In the genomic region with DNA sequence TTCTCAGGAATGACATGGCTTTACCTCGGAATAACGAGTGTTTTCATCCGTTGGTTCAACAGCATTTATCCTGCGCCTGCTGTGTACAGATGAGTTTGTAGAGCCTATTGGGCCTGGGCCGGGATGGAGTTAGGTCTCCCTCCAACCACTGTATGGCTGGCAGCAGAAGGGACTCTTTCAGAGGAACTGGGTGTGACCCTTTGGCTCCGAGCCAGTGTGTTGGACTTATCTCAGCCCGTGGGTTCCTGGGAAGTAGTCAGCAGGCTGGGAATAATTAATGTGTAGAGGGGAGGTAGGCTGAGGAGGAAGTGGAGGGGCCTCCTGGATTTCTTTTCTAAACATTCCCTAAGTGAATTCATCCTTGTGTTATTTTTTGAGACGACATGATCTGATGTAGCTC, we compare ENCODE assay signal across 9 mouse cellular contexts.
A peak's percentile ranks its signal among the peaks of the same experiment; 100 is the strongest.
DNase-seq lines count a peak whose midpoint lies in the region; ATAC-seq lines count a peak whose summit lies in the region.
"Had no signal": no experiment of that assay in that cellular context is flagged by ENCODE, and none has a peak within 500 bp of the region (broad histone marks: within the 10 kb centered on the region; RNA-seq: fewer than 3 reads in every experiment).

No protein-coding gene starts in this region.

- H3K9me3 ChIP-seq in forebrain, embryonic 12.5 days = no peaks in the 10 kb centered on the region
- H3K9me3 ChIP-seq in forebrain, embryonic 10.5 days = no peaks in the 10 kb centered on the region
- H3K9me3 ChIP-seq in heart, embryonic 14.5 days (ENCODE audit: control insufficient read depth, low read length) = no peaks in the 10 kb centered on the region
- H3K9me3 ChIP-seq: limb, embryonic 15.5 days had no signal

- no peaks in the 10 kb centered on the region; the same call in none of the 2 replicates for H3K36me3 ChIP-seq in forebrain, embryonic 12.5 days (replicated peaks)
- H3K36me3 ChIP-seq in forebrain, embryonic 10.5 days (replicated peaks) = peaks cover 25% of the 10 kb centered on the region
- H3K36me3 ChIP-seq in heart, embryonic 14.5 days (ENCODE audit: control insufficient read depth, insufficient read depth, low read length) = no peaks in the 10 kb centered on the region

- no peak overlapping the region for H3K4me3 ChIP-seq in forebrain, embryonic 12.5 days (replicated peaks)
- no peak overlapping the region for H3K4me3 ChIP-seq in forebrain, embryonic 10.5 days
- no peak overlapping the region for H3K4me3 ChIP-seq in heart, embryonic 14.5 days (ENCODE audit: control insufficient read depth in 1 of 2, insufficient read depth in 1 of 2, low read depth in 1 of 2, low read length in 2 of 2)
- H3K4me3 ChIP-seq: limb, embryonic 15.5 days had no signal

- DNase-seq in forebrain, embryonic 10.5 days (ENCODE audit: extremely low spot score, low spot score) = no peak
- peak; percentile 66 for DNase-seq in NIH3T3 (ENCODE audit: low read depth)
- peak; percentile 71 to 79 for DNase-seq in kidney, postnatal 36 days
- DNase-seq in right cerebral cortex, adult 18-20 months = no peak
- DNase-seq in right cerebral cortex, postnatal 4 days = no peak

- H3K27me3 ChIP-seq in forebrain, embryonic 12.5 days = no peaks in the 10 kb centered on the region
- H3K27me3 ChIP-seq in forebrain, embryonic 10.5 days (ENCODE audit: poor library complexity, severe bottlenecking) = no peaks in the 10 kb centered on the region
- H3K27me3 ChIP-seq in heart, embryonic 14.5 days (ENCODE audit: control insufficient read depth, insufficient read depth, low read length) = no peaks in the 10 kb centered on the region
- H3K27me3 ChIP-seq: limb, embryonic 15.5 days had no signal

- H3K9ac ChIP-seq in forebrain, embryonic 12.5 days = no peak overlapping the region
- H3K9ac ChIP-seq in heart, embryonic 14.5 days (ENCODE audit: low read length) = no peak overlapping the region
- H3K9ac ChIP-seq: limb, embryonic 15.5 days had no signal

- 70% methylated on average over 8 of the region's 8 CpGs for WGBS in forebrain, embryonic 12.5 days
- WGBS in forebrain, embryonic 10.5 days = 74% methylated on average over 8 of the region's 8 CpGs
- 32% methylated on average over 8 of the region's 8 CpGs for WGBS in heart, embryonic 14.5 days

- ATAC-seq in forebrain, embryonic 12.5 days (ENCODE audit: low FRiP score) = no peak
- peak; percentile 77 for ATAC-seq in heart, embryonic 14.5 days (ENCODE audit: insufficient number of reproducible peaks, insufficient read depth, low FRiP score, low read depth)
- no peak for ATAC-seq in monocyte, adult 5-6 weeks (replicated peaks; ENCODE audit: insufficient number of reproducible peaks, low FRiP score, low TSS enrichment, poor library complexity, severe bottlenecking)

- peaks cover 19% of the 10 kb centered on the region for H3K4me1 ChIP-seq in forebrain, embryonic 12.5 days
- H3K4me1 ChIP-seq in forebrain, embryonic 10.5 days = peaks cover 36% of the 10 kb centered on the region
- H3K4me1 ChIP-seq in heart, embryonic 14.5 days (ENCODE audit: control insufficient read depth in 2 of 2, insufficient read depth in 2 of 2, low read length in 2 of 2) = peaks cover 11 to 50% of the 10 kb centered on the region in 2 experiments

- 0 out of 2 replicates have a peak overlapping the region, but pooled peaks have one; percentile 10 for H3K27ac ChIP-seq in forebrain, embryonic 12.5 days
- no peak overlapping the region for H3K27ac ChIP-seq in forebrain, embryonic 10.5 days
- H3K27ac ChIP-seq in heart, embryonic 14.5 days (replicated peaks in 1 of 2; ENCODE audit: control insufficient read depth in 1 of 2, insufficient read depth in 1 of 2, low read depth in 2 of 2, low read length in 2 of 2) = peak overlapping the region in 1 of 2 experiments; percentile 2; a peak in 1 of 4 replicates
- H3K27ac ChIP-seq: limb, embryonic 15.5 days had no signal

- H3K4me2 ChIP-seq in forebrain, embryonic 12.5 days = no peak overlapping the region
- no peak overlapping the region for H3K4me2 ChIP-seq in heart, embryonic 14.5 days (ENCODE audit: low read length)
- H3K4me2 ChIP-seq: limb, embryonic 15.5 days had no signal

Comparison
In these comparisons a context has a peak if more than half of its experiments do, and no peak if none do; other contexts are left out.
1. DNase-seq: peak in NIH3T3 (single experiment) and kidney, postnatal 36 days (2 of 2); none in forebrain, embryonic 10.5 days (single experiment), right cerebral cortex, adult 18-20 months (single experiment) and right cerebral cortex, postnatal 4 days (single experiment).